Mouse (Mus musculus): ENCODE data around the gene Calu. TPM values are rescaled to one million over a fixed set of nuclear protein-coding genes. Genes with fewer than 3 reads are reported as not detected.

Gene Calu
- polyA plus RNA-seq (2015; fragmentation: Nextera tagmentation; extraction: Ambion mirVana) = 78.6 and 88.1 TPM in 2 replicates

DNA sequence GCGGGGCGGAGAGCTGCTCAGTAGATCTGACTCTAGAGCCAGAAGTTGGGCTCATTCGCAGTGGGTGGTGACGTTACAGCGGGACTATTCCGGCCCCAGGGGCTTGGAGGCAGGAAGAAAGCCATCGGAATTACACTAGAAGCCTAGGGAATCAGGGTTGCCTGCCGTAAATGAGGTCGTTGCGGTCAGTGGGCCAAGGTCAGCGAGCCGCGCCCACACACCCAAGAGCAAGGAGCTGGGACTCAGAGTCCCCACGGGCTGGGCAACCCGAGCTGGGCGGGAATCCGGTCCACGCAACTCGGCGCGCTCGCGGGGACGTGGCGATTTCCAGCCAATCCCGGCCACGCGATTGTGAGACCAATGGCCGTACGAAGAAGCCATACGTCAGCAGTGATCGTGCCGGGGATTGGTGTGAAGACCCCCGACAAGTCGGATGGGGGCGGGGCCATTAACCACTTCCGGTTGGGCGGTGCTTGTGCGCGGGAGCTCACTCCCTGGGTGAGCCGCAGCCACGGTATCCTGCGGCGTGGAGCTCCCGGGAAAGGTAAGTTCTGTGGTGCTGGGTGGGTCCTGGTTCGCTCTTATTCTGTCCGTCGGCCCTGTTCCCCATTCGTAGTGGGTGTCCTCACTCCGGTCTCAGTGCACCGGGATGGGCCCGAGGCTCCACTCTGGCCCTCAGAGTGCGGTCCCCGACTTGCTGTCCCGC lies at the start of gene Calu:
Gene Calu, plus strand, starts transcription at position 405 of the 706 bp plus-strand sequence.

DNA sequence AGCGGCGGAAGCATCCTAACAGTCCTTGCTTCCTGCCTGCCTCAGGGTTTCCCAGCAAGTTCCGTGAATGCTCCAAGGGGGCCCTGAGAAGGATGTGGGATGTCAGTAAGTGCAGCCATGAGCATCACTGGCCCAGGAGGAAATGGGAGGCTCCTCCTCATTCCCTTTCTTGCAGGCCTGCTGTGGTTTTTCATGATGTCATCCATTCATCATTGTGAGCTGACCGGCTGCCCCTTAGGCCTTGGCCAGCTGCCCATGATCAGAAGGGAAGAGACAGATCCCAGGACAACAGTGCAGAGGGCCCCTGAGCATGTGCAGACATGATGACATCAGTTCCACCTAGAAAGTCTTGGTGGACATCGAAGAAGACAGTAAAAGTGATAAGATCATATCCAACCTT lies 29.0 kb upstream of the Calu start, which contains the start of gene Fam71f1:
Gene Fam71f1, plus strand, starts transcription at position 262 of the 400 bp plus-strand sequence.

DNA sequence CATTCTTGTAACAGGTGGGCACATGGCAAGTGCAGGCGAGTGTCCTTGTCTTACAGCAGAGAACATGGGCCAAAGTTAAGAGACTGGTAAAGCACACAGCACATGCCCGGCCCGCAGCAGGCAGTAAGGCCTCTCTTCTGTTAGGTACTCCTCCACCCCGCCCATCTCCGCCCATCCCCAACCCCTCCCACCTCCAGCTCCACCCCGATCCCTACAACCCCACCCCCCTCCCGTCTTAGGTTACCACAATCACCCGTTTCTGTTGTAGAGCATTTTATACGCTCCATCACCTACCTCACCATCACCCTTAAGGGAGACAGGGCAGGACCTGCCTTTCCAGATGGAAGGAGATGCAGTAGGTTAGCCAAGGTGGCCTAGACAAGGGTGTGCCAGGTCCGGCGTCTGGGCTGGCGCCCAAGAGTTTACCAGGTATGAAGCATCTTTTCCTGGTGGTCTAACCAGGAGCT lies 40.2 kb downstream of the Calu start, which contains the start of gene Opn1sw:
Gene Opn1sw, minus strand, starts transcription at position 417 of the 467 bp plus-strand sequence.

DNA sequence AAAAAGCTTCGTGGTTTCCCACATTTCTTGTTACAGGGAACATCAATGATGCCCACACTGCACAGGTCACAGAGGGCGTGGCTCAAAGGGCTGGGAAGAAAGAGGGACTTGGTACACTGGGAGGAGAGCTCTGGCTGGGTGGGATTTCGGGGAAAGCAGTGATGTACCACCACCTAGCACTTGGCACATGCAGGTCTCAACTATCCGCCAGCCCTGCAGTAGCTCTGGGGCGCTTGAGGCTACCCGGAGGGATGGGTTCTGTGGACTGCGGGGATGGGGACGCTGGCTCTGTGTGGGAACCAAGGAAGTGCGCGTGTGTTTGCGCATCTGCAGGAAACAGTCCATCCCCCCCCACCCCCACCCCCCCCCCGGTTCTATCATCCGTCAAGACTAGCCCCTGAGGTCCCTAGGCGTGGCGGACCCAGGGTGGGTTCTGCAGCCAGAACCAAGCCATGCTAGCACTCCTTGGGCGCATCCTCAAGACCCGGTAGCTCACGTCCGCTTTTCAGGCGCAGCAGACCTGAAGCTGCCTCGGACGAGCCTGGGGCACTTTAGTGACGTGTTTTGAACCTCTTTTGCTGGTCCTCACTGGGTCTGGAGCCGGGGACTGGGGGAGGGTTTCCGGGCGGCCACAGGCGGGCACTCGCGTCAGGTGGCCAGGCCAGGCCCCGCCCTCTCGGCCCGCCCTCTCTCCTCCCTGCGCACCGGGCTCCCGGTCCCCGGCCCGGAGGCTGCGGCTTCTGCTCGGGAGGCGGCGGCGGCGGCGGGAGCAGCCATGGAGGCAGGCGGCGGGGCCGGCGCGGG lies 48.2 kb downstream of the Calu start, which contains the start of gene Ccdc136:
Gene Ccdc136, plus strand, starts transcription at position 400 of the 804 bp plus-strand sequence.

Other genes starting within 250 kb of the Calu start
- 13.7 and 16.4 TPM in 2 replicates for gene Rbm28, start 183.1 kb upstream of the Calu start, polyA plus RNA-seq (2015; fragmentation: Nextera tagmentation; extraction: Ambion mirVana)
- gene Prrt4, start 168.5 kb upstream of the Calu start, polyA plus RNA-seq (2015; fragmentation: Nextera tagmentation; extraction: Ambion mirVana) = 0.16 TPM in 2 replicates
- gene Impdh1, start 131.7 kb upstream of the Calu start, polyA plus RNA-seq (2015; fragmentation: Nextera tagmentation; extraction: Ambion mirVana) = 15.9 and 20.6 TPM in 2 replicates
- gene Hilpda, start 75.6 kb upstream of the Calu start, polyA plus RNA-seq (2015; fragmentation: Nextera tagmentation; extraction: Ambion mirVana) = 19.7 and 22.7 TPM in 2 replicates
- gene Fam71f2, start 68.5 kb upstream of the Calu start, polyA plus RNA-seq (2015; fragmentation: Nextera tagmentation; extraction: Ambion mirVana) = 0.19 and 0.39 TPM in 2 replicates
- not detected in 2 replicates for gene Fam71f1, start 28.9 kb upstream of the Calu start, polyA plus RNA-seq (2015; fragmentation: Nextera tagmentation; extraction: Ambion mirVana)
- gene Opn1sw, start 40.4 kb downstream of the Calu start, polyA plus RNA-seq (2015; fragmentation: Nextera tagmentation; extraction: Ambion mirVana) = 0.29 and 0.31 TPM in 2 replicates
- 1.1 and 1.7 TPM in 2 replicates for gene Ccdc136, start 48.2 kb downstream of the Calu start, polyA plus RNA-seq (2015; fragmentation: Nextera tagmentation; extraction: Ambion mirVana)
- gene Flnc, start 85.2 kb downstream of the Calu start, polyA plus RNA-seq (2015; fragmentation: Nextera tagmentation; extraction: Ambion mirVana) = 1.1 and 1.5 TPM in 2 replicates
- gene Atp6v1f, start 119.6 kb downstream of the Calu start, polyA plus RNA-seq (2015; fragmentation: Nextera tagmentation; extraction: Ambion mirVana) = 181 and 203 TPM in 2 replicates
- not detected in 2 replicates for gene Atp6v1fnb, start 123.4 kb downstream of the Calu start, polyA plus RNA-seq (2015; fragmentation: Nextera tagmentation; extraction: Ambion mirVana)
- gene Kcp, start 159.9 kb downstream of the Calu start, polyA plus RNA-seq (2015; fragmentation: Nextera tagmentation; extraction: Ambion mirVana) = 7.0 and 9.4 TPM in 2 replicates
- 15.0 and 22.0 TPM in 2 replicates for gene Irf5, start 178.6 kb downstream of the Calu start, polyA plus RNA-seq (2015; fragmentation: Nextera tagmentation; extraction: Ambion mirVana)